Mouse (Mus musculus): ENCODE results near the gene Apob. TPM values are rescaled to one million over a fixed set of nuclear protein-coding genes. Genes with fewer than 3 reads are reported as not detected.

The Apob gene
- polyA plus RNA-seq, 1 experiment from 2014 or later, result 0.04 TPM

GRCm38 (mm10) chr12:7971736-7972135, 5.7 kb upstream of the Apob start:
- H3K4me1 ChIP-seq (ENCODE audit: control insufficient read depth, insufficient read depth, low read depth, low read length), result no peaks in the 10 kb centered on the region
- ATAC-seq, result no peak
- H3K36me3 ChIP-seq (ENCODE audit: control insufficient read depth, insufficient read depth, low read length), result no peaks in the 10 kb centered on the region
- H3K9ac ChIP-seq (ENCODE audit: low read depth, low read length), result no peak overlapping the region
- no peak overlapping the region for H3K27ac ChIP-seq (ENCODE audit: low read depth, low read length)
- WGBS, result 78% methylated on average over 2 of the region's 2 CpGs
- H3K4me2 ChIP-seq (ENCODE audit: low read length), result no peak overlapping the region
- no peaks in the 10 kb centered on the region for H3K27me3 ChIP-seq (replicated peaks; ENCODE audit: control insufficient read depth, insufficient read depth, low read length)
- no peak overlapping the region for H3K4me3 ChIP-seq (ENCODE audit: low read length)
- no peaks in the 10 kb centered on the region for H3K9me3 ChIP-seq (ENCODE audit: control insufficient read depth, low read length)

GRCm38 (mm10) chr12:7973773-7974322, 3.6 kb upstream of the Apob start:
- Histone ChIP-seq H3K4me1 (ENCODE audit: control insufficient read depth, insufficient read depth, low read depth, low read length) (no peaks in the 10 kb centered on the region), H3K9me3 (ENCODE audit: control insufficient read depth, low read length) (no peaks in the 10 kb centered on the region), H3K36me3 (ENCODE audit: control insufficient read depth, insufficient read depth, low read length) (no peaks in the 10 kb centered on the region), H3K27me3 (replicated peaks; ENCODE audit: control insufficient read depth, insufficient read depth, low read length) (no peaks in the 10 kb centered on the region), H3K4me2 (ENCODE audit: low read length) (no peak overlapping the region), H3K27ac (ENCODE audit: low read depth, low read length) (no peak overlapping the region), H3K4me3 (ENCODE audit: low read length) (no peak overlapping the region), H3K9ac (ENCODE audit: low read depth, low read length) (no peak overlapping the region)
- no peak for ATAC-seq
- WGBS, result 46% methylated on average over 5 of the region's 5 CpGs

GRCm38 (mm10) chr12:7978190-7978884, 889 bp downstream of the Apob start:
- Histone ChIP-seq H3K27ac (ENCODE audit: low read depth, low read length) (no peak overlapping the region), H3K4me3 (ENCODE audit: low read length) (no peak overlapping the region), H3K9ac (ENCODE audit: low read depth, low read length) (no peak overlapping the region; the same call in 1 of the 2 replicates), H3K36me3 (ENCODE audit: control insufficient read depth, insufficient read depth, low read length) (no peaks in the 10 kb centered on the region), H3K4me2 (ENCODE audit: low read length) (peak overlapping the region; percentile 42), H3K9me3 (ENCODE audit: control insufficient read depth, low read length) (no peaks in the 10 kb centered on the region), H3K27me3 (replicated peaks; ENCODE audit: control insufficient read depth, insufficient read depth, low read length) (peaks cover 3% of the 10 kb centered on the region; the same call in 1 of the 2 replicates), H3K4me1 (ENCODE audit: control insufficient read depth, insufficient read depth, low read depth, low read length) (no peaks in the 10 kb centered on the region)
- peak; percentile 84 for ATAC-seq
- WGBS, result 50% methylated on average over 13 of the region's 13 CpGs

- WGBS, result 86% methylated on average over 1 of the region's 1 CpGs
- no peak for ATAC-seq
These were observed 7.0 kb downstream of the Apob start for GRCm38 (mm10) chr12:7984411-7984810.

GRCm38 (mm10) chr12:7990804-7991203, 13.4 kb downstream of the Apob start:
- no peaks in the 10 kb centered on the region for H3K4me1 ChIP-seq (ENCODE audit: control insufficient read depth, insufficient read depth, low read depth, low read length)
- H3K27me3 ChIP-seq (replicated peaks; ENCODE audit: control insufficient read depth, insufficient read depth, low read length), result no peaks in the 10 kb centered on the region
- no peak overlapping the region for H3K4me3 ChIP-seq (ENCODE audit: low read length)
- no peak overlapping the region for H3K9ac ChIP-seq (ENCODE audit: low read depth, low read length)
- H3K9me3 ChIP-seq (ENCODE audit: control insufficient read depth, low read length), result no peaks in the 10 kb centered on the region
- WGBS, result 8% methylated on average over 3 of the region's 3 CpGs
- no peak overlapping the region for H3K27ac ChIP-seq (ENCODE audit: low read depth, low read length)
- H3K4me2 ChIP-seq (ENCODE audit: low read length), result no peak overlapping the region
- ATAC-seq, result no peak
- no peaks in the 10 kb centered on the region for H3K36me3 ChIP-seq (ENCODE audit: control insufficient read depth, insufficient read depth, low read length)

More at GRCm38 (mm10) chr12:7984411-7984810, 7.0 kb downstream of the Apob start:
- H3K27ac ChIP-seq (ENCODE audit: low read depth, low read length), result no peak overlapping the region
- peaks cover 3% of the 10 kb centered on the region; the same call in 1 of the 2 replicates for H3K27me3 ChIP-seq (replicated peaks; ENCODE audit: control insufficient read depth, insufficient read depth, low read length)
- no peak overlapping the region for H3K4me2 ChIP-seq (ENCODE audit: low read length)
- no peak overlapping the region for H3K4me3 ChIP-seq (ENCODE audit: low read length)
- no peaks in the 10 kb centered on the region for H3K9me3 ChIP-seq (ENCODE audit: control insufficient read depth, low read length)
- no peaks in the 10 kb centered on the region for H3K4me1 ChIP-seq (ENCODE audit: control insufficient read depth, insufficient read depth, low read depth, low read length)
- H3K36me3 ChIP-seq (ENCODE audit: control insufficient read depth, insufficient read depth, low read length), result no peaks in the 10 kb centered on the region
- H3K9ac ChIP-seq (ENCODE audit: low read depth, low read length), result no peak overlapping the region

- H3K4me2 ChIP-seq (ENCODE audit: low read length), result no peak overlapping the region
- no peaks in the 10 kb centered on the region for H3K27me3 ChIP-seq (replicated peaks; ENCODE audit: control insufficient read depth, insufficient read depth, low read length)
- no peak for ATAC-seq
- H3K9ac ChIP-seq (ENCODE audit: low read depth, low read length), result no peak overlapping the region
- 46% methylated on average over 1 of the region's 1 CpGs for WGBS
- H3K36me3 ChIP-seq (ENCODE audit: control insufficient read depth, insufficient read depth, low read length), result no peaks in the 10 kb centered on the region
- no peaks in the 10 kb centered on the region for H3K4me1 ChIP-seq (ENCODE audit: control insufficient read depth, insufficient read depth, low read depth, low read length)
- H3K4me3 ChIP-seq (ENCODE audit: low read length), result no peak overlapping the region
- H3K27ac ChIP-seq (ENCODE audit: low read depth, low read length), result no peak overlapping the region
- no peaks in the 10 kb centered on the region for H3K9me3 ChIP-seq (ENCODE audit: control insufficient read depth, low read length)
These were observed 14.1 kb downstream of the Apob start for GRCm38 (mm10) chr12:7991570-7991969.

- Histone ChIP-seq H3K4me3 (ENCODE audit: low read length) (no peak overlapping the region), H3K9ac (ENCODE audit: low read depth, low read length) (no peak overlapping the region), H3K27ac (ENCODE audit: low read depth, low read length) (no peak overlapping the region), H3K36me3 (ENCODE audit: control insufficient read depth, insufficient read depth, low read length) (no peaks in the 10 kb centered on the region), H3K27me3 (replicated peaks; ENCODE audit: control insufficient read depth, insufficient read depth, low read length) (no peaks in the 10 kb centered on the region; the same call in 1 of the 2 replicates), H3K4me2 (ENCODE audit: low read length) (no peak overlapping the region), H3K4me1 (ENCODE audit: control insufficient read depth, insufficient read depth, low read depth, low read length) (no peaks in the 10 kb centered on the region), H3K9me3 (ENCODE audit: control insufficient read depth, low read length) (no peaks in the 10 kb centered on the region)
- no peak for ATAC-seq
- WGBS, result 89% methylated on average over 1 of the region's 1 CpGs
These were observed 43.5 kb downstream of the Apob start for GRCm38 (mm10) chr12:8020931-8021330.

- Histone ChIP-seq H3K27ac (ENCODE audit: low read depth, low read length) (no peak overlapping the region), H3K27me3 (replicated peaks; ENCODE audit: control insufficient read depth, insufficient read depth, low read length) (peaks cover 7% of the 10 kb centered on the region), H3K4me3 (ENCODE audit: low read length) (no peak overlapping the region), H3K9ac (ENCODE audit: low read depth, low read length) (no peak overlapping the region), H3K9me3 (ENCODE audit: control insufficient read depth, low read length) (no peaks in the 10 kb centered on the region), H3K4me1 (ENCODE audit: control insufficient read depth, insufficient read depth, low read depth, low read length) (no peaks in the 10 kb centered on the region), H3K4me2 (ENCODE audit: low read length) (no peak overlapping the region), H3K36me3 (ENCODE audit: control insufficient read depth, insufficient read depth, low read length) (no peaks in the 10 kb centered on the region)
- ATAC-seq, result no peak
- WGBS, result 93% methylated on average over 7 of the region's 7 CpGs
These were observed 52.1 kb downstream of the Apob start for GRCm38 (mm10) chr12:8029520-8029919.

GRCm38 (mm10) chr12:8030057-8030456, 52.6 kb downstream of the Apob start:
- 79% methylated on average over 2 of the region's 2 CpGs for WGBS
- H3K9me3 ChIP-seq (ENCODE audit: control insufficient read depth, low read length), result no peaks in the 10 kb centered on the region
- H3K4me1 ChIP-seq (ENCODE audit: control insufficient read depth, insufficient read depth, low read depth, low read length), result no peaks in the 10 kb centered on the region
- ATAC-seq, result no peak
- no peak overlapping the region for H3K9ac ChIP-seq (ENCODE audit: low read depth, low read length)
- H3K4me3 ChIP-seq (ENCODE audit: low read length), result no peak overlapping the region
- H3K27ac ChIP-seq (ENCODE audit: low read depth, low read length), result no peak overlapping the region
- no peak overlapping the region for H3K4me2 ChIP-seq (ENCODE audit: low read length)
- H3K27me3 ChIP-seq (replicated peaks; ENCODE audit: control insufficient read depth, insufficient read depth, low read length), result peaks cover 7% of the 10 kb centered on the region
- H3K36me3 ChIP-seq (ENCODE audit: control insufficient read depth, insufficient read depth, low read length), result no peaks in the 10 kb centered on the region
